Mouse (Mus musculus): ENCODE measurements around the gene Xirp1.

GRCm38 (mm10) chr9:120011533-120011932 is 11.9 kb downstream of the Xirp1 start:
- TF ChIP-seq CTCF (IDR thresholded peaks at IDR 0.05; ENCODE audit: low read depth, low read length), result peak; percentile 40; the same call in 1 of the 2 replicates
- no peak for TF ChIP-seq POLR2A (IDR thresholded peaks at IDR 0.05; ENCODE audit: extremely low read depth, insufficient read depth, low read length)
